Comparison of ENCODE assay signal across 20 mouse cellular contexts in the genomic region with DNA sequence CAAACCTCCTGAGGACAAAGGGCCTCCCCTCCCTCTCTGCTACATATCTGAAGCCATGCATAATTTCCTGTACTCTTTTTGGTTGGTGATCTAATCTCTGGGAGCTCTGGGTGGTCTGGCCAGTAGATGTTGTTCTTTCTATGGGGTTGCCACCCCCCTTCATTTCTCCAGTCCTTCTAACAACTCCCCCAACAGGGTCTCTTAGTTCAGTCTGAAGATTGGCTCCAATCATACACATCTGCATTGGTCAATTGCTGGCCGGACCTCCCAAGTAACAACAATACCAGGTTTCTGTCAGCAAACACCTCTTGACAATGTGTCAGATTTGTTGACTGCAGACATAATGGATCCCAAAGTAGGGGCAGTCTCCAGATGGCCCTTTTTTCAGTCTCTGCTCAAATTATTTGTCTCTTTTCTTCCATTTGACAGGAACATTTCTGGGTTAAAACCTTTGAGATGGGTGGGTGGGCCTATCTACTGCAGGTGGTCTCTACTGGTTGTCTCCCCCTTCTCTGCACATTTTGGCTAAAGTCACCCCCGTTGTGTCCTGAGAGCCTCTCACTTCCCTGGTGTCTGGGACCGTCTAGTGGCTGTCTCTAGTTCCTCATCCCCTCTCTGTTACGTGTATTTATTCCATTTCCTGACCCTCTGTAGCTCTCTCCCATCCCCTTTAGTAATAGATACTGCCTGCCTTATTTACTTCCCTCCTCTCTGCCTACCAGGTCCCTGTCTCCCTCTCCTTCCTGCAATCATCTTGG.
"Had no signal": no experiment of that assay in that cellular context is flagged by ENCODE, and none has a peak within 500 bp of the region (broad histone marks: within the 10 kb centered on the region; RNA-seq: fewer than 3 reads in every experiment).

No protein-coding gene starts in this region.

- ATAC-seq: liver, postnatal 0 days; midbrain, embryonic 16.5 days had no signal

- H3K9me3 ChIP-seq: liver, embryonic 13.5 days; liver, embryonic 15.5 days; midbrain, embryonic 10.5 days; midbrain, embryonic 12.5 days; neural tube, embryonic 13.5 days; neural tube, embryonic 15.5 days had no signal

- H3K4me3 ChIP-seq: liver, embryonic 13.5 days; liver, embryonic 15.5 days; midbrain, embryonic 10.5 days; midbrain, embryonic 12.5 days; myocyte; neural tube, embryonic 13.5 days; neural tube, embryonic 15.5 days had no signal

- H3K4me1 ChIP-seq: liver, embryonic 13.5 days; liver, embryonic 15.5 days; midbrain, embryonic 10.5 days; midbrain, embryonic 12.5 days; neural tube, embryonic 13.5 days; neural tube, embryonic 15.5 days had no signal

- DNase-seq: liver; liver, embryonic 13.5 days; liver, postnatal 0 days; midbrain, embryonic 14.5 days; retina, postnatal 1 day; right cerebral cortex, adult 18-20 months; right cerebral cortex, postnatal 25 days; right cerebral cortex, postnatal 4 days; spleen, adult 18-20 months; thymus, adult 18-20 months; thymus, postnatal 14 days; thymus, postnatal 36 days had no signal

- H3K9ac ChIP-seq: liver, embryonic 13.5 days; liver, embryonic 15.5 days; liver, postnatal 0 days; midbrain, embryonic 12.5 days; neural tube, embryonic 13.5 days; neural tube, embryonic 15.5 days had no signal

- H3K4me2 ChIP-seq: liver, embryonic 11.5 days; liver, embryonic 13.5 days; liver, embryonic 15.5 days; midbrain, embryonic 12.5 days; neural tube, embryonic 13.5 days; neural tube, embryonic 15.5 days had no signal

- H3K27me3 ChIP-seq: liver, embryonic 13.5 days; liver, embryonic 15.5 days; midbrain, embryonic 12.5 days; neural tube, embryonic 13.5 days; neural tube, embryonic 15.5 days had no signal

- H3K36me3 ChIP-seq: liver, embryonic 13.5 days; liver, embryonic 15.5 days; midbrain, embryonic 10.5 days; midbrain, embryonic 12.5 days; neural tube, embryonic 13.5 days; neural tube, embryonic 15.5 days had no signal

- H3K27ac ChIP-seq: liver, embryonic 13.5 days; liver, embryonic 15.5 days; midbrain, embryonic 10.5 days; midbrain, embryonic 12.5 days; neural tube, embryonic 13.5 days; neural tube, embryonic 15.5 days had no signal
